ENCODE assay signal across 8 mouse cellular contexts in the genomic region with DNA sequence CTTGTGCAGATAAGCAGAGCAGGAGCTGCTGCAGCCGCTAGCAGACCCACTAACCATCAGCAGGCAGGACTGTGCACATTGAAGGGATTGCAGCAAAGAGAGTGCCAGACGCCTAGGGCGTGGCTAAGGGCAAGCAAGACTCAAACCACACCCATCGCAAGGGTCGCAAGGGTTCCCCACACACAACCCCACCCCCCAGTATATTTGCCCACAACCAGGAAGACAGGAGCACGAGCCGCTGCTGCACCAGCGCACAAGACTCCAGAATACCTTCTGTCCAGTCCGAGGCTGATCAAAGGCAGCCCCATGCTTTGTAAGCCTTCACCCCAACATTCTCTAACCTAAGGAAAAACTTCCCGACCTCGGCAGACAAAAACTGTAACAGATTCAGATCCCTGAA. TPM values are rescaled to one million over a fixed set of nuclear protein-coding genes. Genes with fewer than 3 reads are reported as not detected.
DNase-seq lines count a peak whose midpoint lies in the region; ATAC-seq lines count a peak whose summit lies in the region.

No protein-coding gene starts in this region.

- H3K4me2 ChIP-seq in heart, embryonic 14.5 days (ENCODE audit: low read length) = peak overlapping the region; percentile 98
- H3K4me2 ChIP-seq in midbrain, embryonic 11.5 days = peak overlapping the region; percentile 93

- H3K4me1 ChIP-seq in heart, embryonic 14.5 days (ENCODE audit: control insufficient read depth in 2 of 2, insufficient read depth in 2 of 2, low read length in 2 of 2) = peaks cover 9 to 11% of the 10 kb centered on the region in 2 experiments
- peaks cover 2% of the 10 kb centered on the region for H3K4me1 ChIP-seq in brown adipose tissue, adult 24 weeks (ENCODE audit: control insufficient read depth, insufficient read depth, insufficient read length, low read length)
- peaks cover 43% of the 10 kb centered on the region for H3K4me1 ChIP-seq in hindbrain, embryonic 10.5 days (replicated peaks)
- peaks cover 12% of the 10 kb centered on the region; the same call in 1 of the 2 replicates for H3K4me1 ChIP-seq in midbrain, embryonic 11.5 days (ENCODE audit: control insufficient read depth, insufficient read depth, low read length)

- H3K27me3 ChIP-seq in heart, embryonic 14.5 days (ENCODE audit: control insufficient read depth, insufficient read depth, low read length) = peaks cover 58% of the 10 kb centered on the region
- H3K27me3 ChIP-seq in hindbrain, embryonic 10.5 days (ENCODE audit: insufficient read depth, poor library complexity, severe bottlenecking) = peaks cover 91% of the 10 kb centered on the region
- peaks cover 27% of the 10 kb centered on the region for H3K27me3 ChIP-seq in midbrain, embryonic 11.5 days (ENCODE audit: control insufficient read depth, insufficient read depth, low read length)

- no peak overlapping the region for H3K9ac ChIP-seq in heart, embryonic 14.5 days (ENCODE audit: low read length)
- no peak overlapping the region for H3K9ac ChIP-seq in midbrain, embryonic 11.5 days (ENCODE audit: low read length)

- H3K9me3 ChIP-seq in heart, embryonic 14.5 days (ENCODE audit: control insufficient read depth, low read length) = no peaks in the 10 kb centered on the region
- H3K9me3 ChIP-seq in hindbrain, embryonic 10.5 days = no peaks in the 10 kb centered on the region
- H3K9me3 ChIP-seq in midbrain, embryonic 11.5 days (ENCODE audit: control insufficient read depth, low read length) = no peaks in the 10 kb centered on the region

- 6% methylated on average over 11 of the region's 11 CpGs for WGBS in heart, embryonic 14.5 days
- under 1% methylated on average over 11 of the region's 11 CpGs for WGBS in hindbrain, embryonic 10.5 days
- 4% methylated on average over 11 of the region's 11 CpGs for WGBS in midbrain, embryonic 11.5 days

- H3K36me3 ChIP-seq in heart, embryonic 14.5 days (ENCODE audit: control insufficient read depth, insufficient read depth, low read length) = no peaks in the 10 kb centered on the region
- no peaks in the 10 kb centered on the region for H3K36me3 ChIP-seq in hindbrain, embryonic 10.5 days
- H3K36me3 ChIP-seq in midbrain, embryonic 11.5 days (ENCODE audit: control insufficient read depth, insufficient read depth, low read length) = no peaks in the 10 kb centered on the region

- intact Hi-C loops in heart, postnatal 14 days (cut with DNase I) = no loop called here

- peak overlapping the region in 1 of 2 experiments; percentile 63; a peak in 1 of 4 replicates for H3K4me3 ChIP-seq in heart, embryonic 14.5 days (ENCODE audit: control insufficient read depth in 1 of 2, insufficient read depth in 1 of 2, low read depth in 1 of 2, low read length in 2 of 2)
- peak overlapping the region; percentile 61 for H3K4me3 ChIP-seq in brown adipose tissue, adult 24 weeks (ENCODE audit: insufficient read depth, low read depth, low read length)
- peak overlapping the region; percentile 75 for H3K4me3 ChIP-seq in hindbrain, embryonic 10.5 days
- H3K4me3 ChIP-seq in midbrain, embryonic 11.5 days (ENCODE audit: low read depth, low read length) = peak overlapping the region; percentile 66

- no peak overlapping the region for H3K27ac ChIP-seq in heart, embryonic 14.5 days (replicated peaks in 1 of 2; ENCODE audit: control insufficient read depth in 1 of 2, insufficient read depth in 1 of 2, low read depth in 2 of 2, low read length in 2 of 2)
- H3K27ac ChIP-seq in brown adipose tissue, adult 24 weeks (replicated peaks; ENCODE audit: low read depth, low read length) = no peak overlapping the region
- no peak overlapping the region for H3K27ac ChIP-seq in hindbrain, embryonic 10.5 days
- H3K27ac ChIP-seq in midbrain, embryonic 11.5 days (ENCODE audit: low read depth, low read length) = no peak overlapping the region

- DNase-seq in heart, postnatal 14 days = no peak
- DNase-seq in hindbrain, embryonic 10.5 days (ENCODE audit: low spot score) = no peak
- no peak for DNase-seq in midbrain, embryonic 11.5 days (ENCODE audit: low spot score, missing footprints)
- no peak for DNase-seq in ovary, postnatal 10 days (ENCODE audit: low spot score)
- DNase-seq in thymus, postnatal 4 days = no peak
- DNase-seq in T-cell, adult 2 months (ENCODE audit: low spot score) = no peak

- ATAC-seq in heart, embryonic 14.5 days (ENCODE audit: insufficient number of reproducible peaks, insufficient read depth, low FRiP score, low read depth) = no peak
- no peak for ATAC-seq in midbrain, embryonic 11.5 days (ENCODE audit: low FRiP score)

RNA-seq across cellular contexts. Expression of gene Zfyve28, which starts 1.7 kb away (rescaled TPM):
- polyA plus RNA-seq in heart, embryonic 14.5 days (2014; fragmentation: Nextera tagmentation; extraction: Ambion mirVana) = 0.32 and 0.42 TPM in 2 replicates
- 1 to 10 TPM in 1 of 2 experiments, under 1 TPM in 1; 0.41 to 1.0 TPM for total RNA-seq in heart, postnatal 14 days (2021)
- polyA plus RNA-seq in brown adipose tissue, adult 24 weeks (2012; ENCODE audit: insufficient read depth, insufficient read length, missing spikeins) = 1.2 TPM in 1 of 2 replicates, not detected in the other
- polyA plus RNA-seq in hindbrain, embryonic 10.5 days (2016; fragmentation: Nextera tagmentation; extraction: Ambion mirVana) = 1.3 and 2.0 TPM in 2 replicates
- 0.75 and 1.0 TPM in 2 replicates for polyA plus RNA-seq in midbrain, embryonic 11.5 days (2014; fragmentation: Nextera tagmentation; extraction: Ambion mirVana)

RNA-seq across cellular contexts. Expression of gene Cfap99, which starts 1.9 kb away (rescaled TPM):
- 0.09 TPM in 1 of 2 replicates, not detected in the other for polyA plus RNA-seq in heart, embryonic 14.5 days (2014; fragmentation: Nextera tagmentation; extraction: Ambion mirVana)
- not detected for total RNA-seq in heart, postnatal 14 days (2021)
- not detected in 2 replicates for polyA plus RNA-seq in brown adipose tissue, adult 24 weeks (2012; ENCODE audit: insufficient read depth, insufficient read length, missing spikeins)
- polyA plus RNA-seq in hindbrain, embryonic 10.5 days (2016; fragmentation: Nextera tagmentation; extraction: Ambion mirVana) = not detected in 2 replicates
- 0.16 TPM in 1 of 2 replicates, not detected in the other for polyA plus RNA-seq in midbrain, embryonic 11.5 days (2014; fragmentation: Nextera tagmentation; extraction: Ambion mirVana)

RNA-seq across cellular contexts. Expression of gene Rnf4, which starts 49.6 kb away (rescaled TPM):
- polyA plus RNA-seq in heart, embryonic 14.5 days (2014; fragmentation: Nextera tagmentation; extraction: Ambion mirVana) = 116 and 120 TPM in 2 replicates
- 10 to 100 TPM; 38.0 to 38.2 TPM for total RNA-seq in heart, postnatal 14 days (2021)
- 53.1 and 58.1 TPM in 2 replicates for polyA plus RNA-seq in brown adipose tissue, adult 24 weeks (2012; ENCODE audit: insufficient read depth, insufficient read length, missing spikeins)
- 181 and 193 TPM in 2 replicates for polyA plus RNA-seq in hindbrain, embryonic 10.5 days (2016; fragmentation: Nextera tagmentation; extraction: Ambion mirVana)
- 190 and 205 TPM in 2 replicates for polyA plus RNA-seq in midbrain, embryonic 11.5 days (2014; fragmentation: Nextera tagmentation; extraction: Ambion mirVana)
